Mouse (Mus musculus) gastrocnemius, postnatal 10 days (tissue): ENCODE measurements around the gene Nrbp1. TPM values are rescaled to one million over a fixed set of nuclear protein-coding genes. Genes with fewer than 3 reads are reported as not detected.
A peak's percentile ranks its signal among the peaks of the same experiment; 100 is the strongest.
"Not testable (repeated sequence)": the region's sequence is repeated elsewhere in the genome, so short reads cannot be mapped to it uniquely, and the experiment has no call there.

Experiments used
- DNase-seq: peaks from one replicate; pipeline ENCODE4 v3.0.0; 2021; ENCODE audit warnings: mixed read lengths
- total RNA-seq, 2 experiments: library from RNA; stranded (reverse); gene quantifications; 2 replicates each; pipeline ENCODE4 v1.2.3; 2021

Gene Nrbp1
- total RNA-seq, 2 experiments from 2014 or later = 74.7 to 76.3 TPM

DNA sequence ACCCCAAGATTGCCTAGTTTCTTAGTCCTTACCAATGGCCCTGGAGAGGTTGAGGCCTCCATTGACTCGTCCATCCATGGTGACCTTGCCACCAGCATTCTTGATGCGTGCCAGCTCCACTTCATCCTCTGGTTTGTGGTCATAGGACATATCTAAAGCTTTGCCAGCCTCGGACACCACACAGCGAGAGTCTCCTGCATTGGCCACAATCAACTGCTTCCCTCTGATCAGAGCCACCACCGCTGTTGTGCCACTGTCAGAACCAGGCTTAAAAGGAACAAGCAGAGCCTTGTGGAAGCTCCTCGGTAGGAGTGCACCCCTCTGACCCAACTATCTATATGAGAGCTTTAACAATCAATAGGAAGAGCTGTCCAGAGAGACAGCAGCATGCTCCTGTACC is 36.2 kb upstream of the Nrbp1 start:
- no peak for DNase-seq

DNA sequence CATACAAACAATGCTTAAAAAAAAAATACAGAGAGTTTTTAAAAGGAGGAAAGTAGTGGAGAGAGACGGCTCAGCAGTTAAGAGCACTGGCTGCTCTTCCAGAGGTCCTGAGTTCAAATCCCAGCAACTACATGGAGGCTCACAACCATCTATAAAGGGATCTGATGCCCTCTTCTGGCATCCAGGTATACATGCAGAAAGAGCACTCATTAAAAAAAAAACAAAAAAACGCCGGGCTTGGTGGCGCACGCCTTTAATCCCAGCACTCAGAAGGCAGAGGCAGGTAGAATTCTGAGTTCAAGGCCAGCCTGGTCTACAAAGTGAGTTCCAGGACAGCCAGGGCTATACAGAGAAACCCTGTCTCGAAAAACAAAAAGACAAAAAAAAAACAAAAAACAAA is 24.1 kb upstream of the Nrbp1 start:
- not testable (repeated sequence) for DNase-seq

- DNase-seq = no peak
Measured at GRCm38 (mm10) chr5:31218294-31218693, 22.4 kb upstream of the Nrbp1 start.

GRCm38 (mm10) chr5:31219070-31219469 is 21.6 kb upstream of the Nrbp1 start:
- no peak for DNase-seq

- no peak for DNase-seq
Measured at GRCm38 (mm10) chr5:31219474-31219873, 21.2 kb upstream of the Nrbp1 start.

- peak; percentile 63 for DNase-seq
Measured at GRCm38 (mm10) chr5:31219911-31220447, 20.7 kb upstream of the Nrbp1 start.

GRCm38 (mm10) chr5:31220448-31221303 is 20.0 kb upstream of the Nrbp1 start, which contains the start of gene Ppm1g:
Gene Ppm1g, minus strand, starts transcription at chr5:31220687.
- DNase-seq = peak; percentile 99

GRCm38 (mm10) chr5:31221304-31221945 is 19.2 kb upstream of the Nrbp1 start:
- no peak for DNase-seq

- DNase-seq = no peak
Measured at GRCm38 (mm10) chr5:31222696-31223095, 18.0 kb upstream of the Nrbp1 start.

GRCm38 (mm10) chr5:31226641-31227040 is 14.0 kb upstream of the Nrbp1 start:
- DNase-seq = no peak

GRCm38 (mm10) chr5:31241522-31242034 is 914 bp downstream of the Nrbp1 start:
- DNase-seq = no peak

GRCm38 (mm10) chr5:31242191-31242590 is 1.5 kb downstream of the Nrbp1 start:
- DNase-seq = no peak

- DNase-seq = no peak
Measured at GRCm38 (mm10) chr5:31250716-31251115, 10.1 kb downstream of the Nrbp1 start.

DNA sequence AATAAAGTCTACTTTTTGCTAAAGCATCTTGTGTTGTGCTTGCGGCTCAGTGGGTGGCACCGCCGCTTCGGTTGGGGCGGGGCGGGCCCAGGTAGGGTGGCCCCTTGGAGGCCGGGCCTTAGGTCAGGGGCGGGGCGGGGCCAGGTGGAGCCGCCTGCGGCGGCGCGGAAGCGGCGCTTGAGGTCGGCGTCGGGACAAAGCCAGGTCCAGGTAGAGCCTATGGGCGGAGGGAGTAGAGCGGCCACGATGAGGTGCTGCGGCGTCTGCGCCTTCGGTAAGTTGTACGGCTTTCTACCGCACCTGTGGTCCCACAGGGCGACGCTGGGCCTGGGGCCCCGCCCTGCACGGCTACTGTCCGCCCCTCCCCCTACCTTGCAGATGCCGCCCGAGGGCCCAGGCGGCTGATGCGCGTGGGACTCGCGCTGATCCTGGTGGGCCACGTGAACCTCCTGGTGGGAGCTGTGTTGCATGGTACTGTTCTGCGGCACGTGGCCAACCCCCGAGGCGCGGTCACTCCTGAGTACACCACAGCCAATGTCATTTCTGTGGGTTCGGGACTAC is 11.0 kb downstream of the Nrbp1 start, which contains the start of gene Krtcap3:
Krtcap3 (plus strand) TSS at position 151 of the 561 bp plus-strand sequence.
- DNase-seq = peak; percentile 24

GRCm38 (mm10) chr5:31252151-31252550 is 11.5 kb downstream of the Nrbp1 start:
- no peak for DNase-seq

DNA sequence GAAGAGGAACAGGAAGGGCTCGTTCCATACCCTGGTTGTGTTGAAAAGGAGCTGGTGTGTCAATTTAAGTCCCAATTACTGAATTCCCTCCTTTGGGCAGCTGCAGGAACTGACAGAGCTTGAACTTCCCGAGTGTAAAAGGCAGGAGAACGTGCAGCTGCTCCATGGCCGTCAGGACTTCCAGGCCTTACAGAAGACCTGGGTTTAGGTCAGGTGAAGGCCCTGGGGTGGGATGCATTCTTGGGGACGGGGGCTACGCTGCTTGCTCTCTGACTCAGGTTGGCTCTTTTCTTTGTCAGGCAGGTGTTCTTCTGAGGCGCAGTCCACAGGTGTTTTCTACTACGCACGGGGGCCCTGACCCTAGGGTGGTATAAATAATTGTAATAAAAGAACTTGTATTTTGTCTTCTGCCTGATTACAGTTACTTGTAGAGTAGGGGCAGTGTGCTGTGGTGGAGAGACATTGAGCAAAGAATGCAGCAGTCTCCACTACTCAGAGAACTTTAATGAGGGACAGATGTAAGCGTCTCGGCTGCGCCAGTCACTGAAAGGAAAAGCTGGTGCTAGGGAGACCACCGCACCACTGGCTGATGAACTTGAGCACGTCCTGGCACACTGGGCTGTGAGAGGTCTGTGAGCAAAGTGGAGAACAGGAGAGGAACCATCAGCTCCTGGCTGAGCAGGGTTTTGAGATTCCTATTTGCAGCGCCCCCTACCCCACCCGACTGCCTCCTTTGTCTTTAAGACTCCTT is 12.3 kb downstream of the Nrbp1 start:
- DNase-seq = no peak

DNA sequence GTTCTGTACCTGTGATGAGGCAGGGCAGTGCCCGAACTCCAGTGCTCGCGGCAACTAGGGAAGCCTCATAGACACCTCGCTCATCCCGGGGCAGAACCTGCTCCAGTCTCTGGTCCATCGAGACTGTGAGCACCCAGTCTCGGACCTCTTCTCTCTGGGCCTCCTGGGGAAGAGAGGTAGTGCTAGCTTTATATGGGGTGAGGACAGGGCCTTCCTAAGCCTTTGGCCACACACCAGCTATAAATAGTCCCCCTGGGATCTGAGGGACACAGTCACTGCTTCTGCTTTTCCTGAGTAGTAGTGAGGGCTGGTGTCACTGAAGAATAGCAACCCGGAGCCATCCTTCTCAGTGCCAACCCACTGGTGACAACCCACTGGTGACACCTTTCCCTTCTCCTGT is 13.1 kb downstream of the Nrbp1 start:
- DNase-seq = no peak

DNA sequence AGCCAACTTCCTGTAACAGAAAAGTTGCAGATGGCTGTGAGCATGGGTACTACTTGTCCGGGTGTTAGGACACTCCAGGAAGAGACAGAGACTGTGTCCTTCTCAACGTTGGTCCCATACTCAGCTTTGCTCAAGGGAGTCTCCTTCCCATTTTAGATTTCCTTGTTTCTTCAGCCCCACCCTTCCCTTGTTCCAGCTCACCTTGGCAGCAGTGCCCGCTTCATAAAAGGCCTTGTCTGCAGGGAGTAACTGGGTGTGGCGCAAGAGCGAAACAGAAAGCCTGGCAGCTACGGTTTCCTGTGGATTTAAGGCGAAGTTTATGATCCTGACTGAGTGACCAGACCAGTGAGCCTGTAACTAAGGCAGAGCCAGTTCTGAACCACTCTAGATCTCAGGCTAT is 13.8 kb downstream of the Nrbp1 start:
- DNase-seq = no peak

- no peak for DNase-seq
Measured at GRCm38 (mm10) chr5:31254901-31255300, 14.2 kb downstream of the Nrbp1 start.

DNA sequence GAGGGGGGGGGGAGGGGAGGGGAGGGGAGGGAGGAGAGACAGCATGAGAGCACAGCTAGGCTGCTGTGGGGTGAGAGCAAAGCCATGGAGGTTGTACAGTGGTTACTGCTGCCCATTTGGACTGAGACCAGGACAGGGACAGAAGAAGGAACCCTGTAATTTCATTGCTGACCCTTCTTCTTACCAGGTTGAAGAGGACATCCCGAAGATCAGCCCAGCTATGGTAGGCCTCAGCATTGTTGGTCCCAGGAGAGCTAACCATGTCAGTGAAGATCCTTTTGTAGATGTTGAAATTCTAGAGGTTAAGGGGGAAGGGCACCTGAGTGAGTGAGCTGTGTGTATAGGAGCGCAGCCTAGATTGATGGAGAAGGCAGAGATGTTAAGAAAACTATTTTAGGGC is 14.7 kb downstream of the Nrbp1 start:
- no peak for DNase-seq

GRCm38 (mm10) chr5:31255971-31256370 is 15.3 kb downstream of the Nrbp1 start:
- DNase-seq = no peak

DNA sequence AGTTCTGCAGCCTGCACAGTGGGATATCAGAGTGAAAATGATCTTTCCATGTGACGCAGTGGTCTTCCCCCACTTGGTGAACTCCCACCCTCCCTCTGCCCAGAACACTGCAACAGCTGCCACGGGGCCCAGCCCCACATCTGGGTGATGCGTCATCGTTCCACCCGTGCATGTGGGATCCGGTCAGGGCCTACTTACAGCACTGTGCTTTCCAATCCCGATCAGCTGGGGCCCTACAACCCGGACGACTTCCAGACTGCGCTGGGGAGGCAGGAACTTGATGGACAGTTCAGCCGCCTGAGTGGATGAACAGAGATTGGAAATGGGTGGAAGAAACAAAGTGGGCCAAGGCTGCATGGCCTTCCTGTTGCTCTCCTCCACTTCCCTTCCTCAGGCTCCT is 17.0 kb downstream of the Nrbp1 start:
- no peak for DNase-seq
